Mouse (Mus musculus): ENCODE data around the gene Pmis2.

The Pmis2 gene

DNA sequence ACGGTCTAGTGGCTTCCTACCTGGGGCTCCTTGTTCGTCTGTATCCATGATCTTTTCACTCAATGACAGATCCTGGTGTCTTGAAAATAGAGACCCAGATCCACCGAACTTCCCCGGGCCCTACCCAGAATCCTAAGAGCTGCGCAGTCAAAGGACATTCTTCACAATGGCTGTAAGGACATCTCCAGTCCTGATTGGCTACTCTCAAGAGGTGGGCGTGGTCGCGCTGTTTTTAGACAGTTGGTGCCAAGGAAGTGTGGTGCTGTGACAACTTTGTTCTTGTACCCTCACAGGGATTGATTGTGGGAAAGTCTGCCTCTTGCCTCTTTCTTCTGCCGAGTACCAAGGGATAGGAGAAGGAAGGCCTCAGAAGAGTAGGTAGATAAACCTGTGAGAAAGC lies at the start of gene Pmis2:
Pmis2 (minus strand) TSS at position 126 of the 400 bp plus-strand sequence.
- DNase-seq (ENCODE audit: low spot score in 2 of 2): no peak

DNA sequence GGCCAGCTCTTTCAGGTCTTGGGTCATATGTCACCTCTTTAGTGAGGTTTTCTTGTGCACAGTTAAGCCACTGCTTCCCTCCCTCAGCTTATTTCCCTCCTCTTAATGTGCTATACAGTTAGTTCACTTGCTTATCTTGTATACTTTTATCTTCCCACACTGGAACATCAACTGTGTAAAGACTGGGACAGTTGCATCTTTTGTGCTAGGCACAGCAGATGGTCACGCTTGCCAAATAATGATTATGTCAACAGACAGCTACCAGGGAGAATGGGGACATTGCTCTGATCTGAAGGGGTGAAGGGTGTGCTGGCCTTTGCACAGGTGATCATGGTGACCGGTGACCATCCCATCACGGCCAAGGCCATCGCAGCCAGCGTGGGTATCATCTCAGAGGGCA lies 48.3 kb upstream of the Pmis2 start:
- DNase-seq (ENCODE audit: low spot score in 2 of 2): no peak

DNA sequence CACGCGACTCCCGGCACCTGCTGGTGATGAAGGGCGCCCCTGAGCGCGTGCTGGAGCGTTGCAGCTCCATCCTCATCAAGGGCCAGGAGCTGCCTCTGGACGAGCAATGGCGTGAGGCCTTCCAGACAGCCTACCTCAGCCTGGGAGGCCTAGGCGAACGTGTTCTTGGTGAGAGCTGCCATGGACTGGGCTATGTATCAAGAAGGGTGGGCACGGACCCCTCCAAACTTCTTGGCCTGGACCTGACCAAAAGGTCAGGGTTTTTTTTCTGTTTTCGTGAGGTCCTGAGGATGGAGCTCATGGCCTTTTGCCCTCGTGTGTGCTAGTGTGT lies 46.3 kb upstream of the Pmis2 start:
- DNase-seq (ENCODE audit: low spot score in 2 of 2): no peak

DNA sequence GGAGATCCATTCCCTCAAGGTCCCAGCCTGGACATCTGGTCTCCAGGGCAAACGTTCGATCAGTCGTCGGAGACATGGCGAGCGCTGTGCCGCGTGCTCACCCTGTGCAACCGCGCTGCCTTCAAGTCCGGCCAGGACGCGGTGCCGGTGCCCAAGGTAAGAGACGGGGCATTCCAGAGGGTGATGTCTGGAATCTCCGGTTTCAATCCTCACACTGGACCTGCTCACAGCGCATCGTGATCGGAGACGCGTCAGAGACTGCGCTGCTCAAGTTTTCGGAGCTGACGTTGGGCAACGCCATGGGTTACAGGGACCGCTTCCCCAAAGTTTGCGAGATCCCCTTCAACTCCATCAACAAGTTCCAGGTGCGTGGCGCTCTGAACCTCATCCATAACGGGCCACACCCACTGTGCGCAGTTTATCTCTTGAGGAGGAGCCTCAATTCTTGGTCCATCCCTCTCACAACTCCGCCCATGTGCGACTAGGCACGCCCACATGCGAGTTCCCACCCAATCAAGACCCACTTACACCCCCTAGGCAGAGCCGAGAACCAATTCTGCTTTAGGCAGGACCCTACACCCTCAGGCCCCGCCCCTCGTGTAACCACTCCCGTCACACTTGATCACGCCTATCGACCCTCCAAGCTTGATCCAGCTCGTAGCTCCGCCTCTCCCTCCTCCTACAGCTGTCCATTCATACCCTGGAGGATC lies 45.8 kb upstream of the Pmis2 start:
- DNase-seq (ENCODE audit: low spot score in 2 of 2): peak; percentile 50 to 67

DNA sequence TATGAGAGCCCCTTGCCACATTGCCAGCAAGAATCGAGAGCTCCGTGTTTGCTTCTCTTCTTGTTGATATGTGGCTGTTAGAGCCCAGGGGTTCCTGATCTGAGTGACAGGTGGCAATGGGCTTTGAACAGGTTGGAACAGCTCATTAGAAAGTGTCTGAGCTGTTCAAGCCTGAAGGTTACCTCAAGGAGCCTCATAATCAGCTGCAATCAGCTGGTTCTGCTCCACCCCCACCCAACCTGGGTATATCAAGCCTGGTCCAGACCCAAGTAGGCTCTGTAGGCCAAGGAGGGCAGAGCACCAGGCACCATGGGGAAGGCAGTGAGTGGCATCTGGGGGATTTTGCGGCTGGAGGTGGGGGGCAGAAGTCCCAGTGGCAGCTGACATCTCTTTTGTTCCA lies 40.5 kb upstream of the Pmis2 start, which contains the start of gene Atp4a:
Atp4a (plus strand) TSS at position 268 of the 400 bp plus-strand sequence.
- DNase-seq (ENCODE audit: low spot score in 2 of 2): no peak

DNA sequence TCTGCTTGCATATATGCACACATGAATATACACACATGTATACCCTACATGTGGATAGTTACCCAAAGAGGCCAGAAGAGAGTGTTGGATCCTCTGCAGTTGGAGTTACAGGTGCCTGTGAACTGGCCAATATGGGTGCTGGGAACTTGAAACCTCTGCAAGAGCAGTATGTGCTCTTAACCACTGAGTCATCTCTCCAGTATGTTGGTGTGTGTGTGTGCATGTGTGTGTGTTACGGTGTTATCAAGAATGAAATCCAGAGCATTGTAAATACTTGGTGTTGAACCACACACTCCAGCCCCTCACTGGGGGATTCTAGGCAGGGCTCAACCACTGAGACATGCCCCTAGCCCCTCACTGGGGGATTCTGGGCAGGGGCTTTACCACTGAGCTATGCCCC lies 36.0 kb upstream of the Pmis2 start:
- DNase-seq (ENCODE audit: low spot score in 2 of 2): no peak

DNA sequence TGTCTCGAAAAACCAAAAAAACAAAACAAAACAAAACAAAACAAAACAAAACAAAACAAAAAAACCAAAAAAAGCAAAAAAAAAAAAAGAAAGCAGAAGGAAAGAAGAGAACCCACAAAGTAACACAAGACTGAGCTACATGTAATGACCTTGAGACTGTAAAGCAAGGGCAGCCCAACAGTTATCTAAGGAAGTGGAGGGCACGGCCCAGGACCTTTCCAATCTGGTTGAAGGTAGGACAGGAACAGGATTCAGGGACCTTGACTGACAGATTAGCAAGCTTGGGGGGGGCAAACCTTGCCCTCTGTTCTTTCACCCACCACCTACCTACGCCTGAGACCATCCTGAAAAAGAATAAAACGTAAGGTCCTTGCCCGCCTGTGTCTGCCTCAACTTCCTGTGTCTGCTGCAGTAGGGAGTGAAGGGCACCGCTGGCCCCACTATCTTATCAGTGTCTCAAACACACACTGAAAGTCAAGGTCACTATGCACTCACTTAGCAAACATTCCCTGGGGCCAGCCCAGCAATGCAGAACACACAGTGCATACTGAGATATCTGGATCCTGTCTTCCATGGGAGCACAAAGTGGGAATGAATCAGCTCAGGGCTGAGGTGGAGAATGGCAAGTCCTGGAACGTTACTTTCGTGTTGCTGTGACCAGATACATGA lies 34.9 kb upstream of the Pmis2 start:
- DNase-seq (ENCODE audit: low spot score in 2 of 2): no peak

DNA sequence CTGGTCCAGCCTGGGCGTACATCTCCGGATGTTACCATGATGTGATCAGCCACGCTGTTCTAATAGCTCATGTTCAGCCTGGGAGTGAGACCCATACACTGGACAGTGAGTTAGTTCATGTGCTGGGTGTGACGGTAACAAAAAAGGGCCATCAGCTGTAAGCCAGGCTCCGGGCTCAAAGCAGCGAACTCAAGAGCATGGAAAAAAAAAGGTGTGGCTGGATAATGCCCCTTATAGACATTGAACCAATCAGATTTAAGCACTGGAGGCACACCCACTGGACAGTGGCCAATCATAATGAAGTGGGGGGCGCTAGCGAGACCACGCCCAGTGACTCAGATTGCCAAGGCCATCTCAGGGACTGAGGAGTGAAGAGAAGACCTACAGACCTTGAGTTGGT lies 27.2 kb upstream of the Pmis2 start, which contains the start of gene 2200002J24Rik:
2200002J24Rik (plus strand) TSS at position 338 of the 400 bp plus-strand sequence.
- no peak for DNase-seq (ENCODE audit: low spot score in 2 of 2)

DNA sequence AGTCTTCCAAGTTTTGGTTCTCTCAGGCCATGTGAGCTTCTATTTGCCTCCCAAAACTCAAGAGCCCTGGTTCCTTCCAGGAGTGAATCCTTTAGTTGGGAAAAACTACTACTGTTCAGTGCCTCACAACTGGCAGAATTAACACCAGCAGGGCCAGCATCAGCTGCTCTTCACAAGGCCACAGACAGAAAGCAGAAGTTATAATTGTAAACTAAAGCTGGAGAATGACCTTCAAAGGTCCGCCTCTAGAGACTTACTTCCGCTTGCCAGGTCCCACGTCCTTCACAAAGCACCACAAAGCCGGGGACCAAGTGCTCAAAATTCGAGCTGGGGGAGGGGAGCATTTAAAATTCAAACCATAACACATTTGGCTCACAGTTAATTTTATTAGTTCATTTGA lies 26.7 kb upstream of the Pmis2 start:
- no peak for DNase-seq (ENCODE audit: low spot score in 2 of 2)

DNA sequence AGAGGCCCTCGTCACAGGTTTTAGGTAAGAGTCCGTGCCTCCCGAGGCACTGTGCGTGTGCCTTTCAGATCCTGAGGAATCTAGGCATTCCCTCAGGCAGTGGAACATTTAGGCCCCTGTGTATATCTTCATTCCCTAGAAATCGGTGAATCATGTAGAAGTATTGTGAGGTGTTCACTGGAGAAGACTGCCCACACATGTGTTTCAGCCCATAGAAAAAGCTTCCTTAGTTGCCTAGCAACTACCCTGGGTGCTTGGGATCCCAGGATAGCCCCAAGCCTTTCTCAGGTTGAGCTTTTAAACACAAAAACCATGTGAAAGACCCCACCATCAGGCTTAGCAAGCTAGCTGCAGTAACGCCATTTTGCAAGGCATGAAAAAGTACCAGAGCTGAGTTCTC lies 16.9 kb upstream of the Pmis2 start:
- no peak for DNase-seq (ENCODE audit: low spot score in 2 of 2)

DNA sequence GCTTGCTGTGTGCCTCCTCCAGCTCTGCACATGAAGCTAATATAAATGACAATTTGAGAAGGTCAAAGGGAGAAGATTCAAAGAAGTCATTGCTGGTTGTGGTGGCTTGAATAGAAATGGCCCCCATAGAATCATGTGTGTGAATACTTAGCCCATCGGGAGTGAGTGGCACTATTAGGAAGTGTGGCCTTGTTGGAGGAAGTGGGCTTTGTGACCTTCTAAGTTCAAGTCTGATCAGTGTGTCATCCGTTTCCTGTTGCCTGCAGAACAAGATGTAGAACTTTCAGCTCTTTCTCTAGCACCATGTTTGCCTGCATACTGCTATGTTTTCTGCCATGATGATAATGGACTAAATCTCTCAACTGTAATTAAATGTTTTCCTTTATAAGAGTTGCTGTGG lies 12.0 kb upstream of the Pmis2 start:
- no peak for DNase-seq (ENCODE audit: low spot score in 2 of 2)

DNA sequence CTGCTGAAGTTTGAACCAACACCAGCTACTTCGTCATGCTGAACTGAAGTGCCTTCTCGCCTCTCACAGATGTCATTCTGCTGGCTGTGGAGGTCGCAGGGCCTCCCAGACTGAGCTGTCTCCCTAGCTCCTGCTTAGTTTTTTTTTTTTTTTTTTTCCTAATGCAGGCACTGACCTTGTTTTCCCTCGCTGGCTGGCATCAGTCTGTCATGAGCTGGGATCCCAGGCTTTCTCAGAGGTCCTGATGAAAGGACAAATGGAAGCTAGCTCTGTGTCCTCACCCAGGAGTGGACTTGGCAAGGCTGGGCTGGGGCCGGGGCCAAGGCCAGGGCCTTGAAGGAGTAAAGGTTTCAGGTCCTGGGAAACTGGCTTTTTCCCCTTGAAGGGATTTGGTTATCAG lies 10.5 kb upstream of the Pmis2 start:
- DNase-seq (ENCODE audit: low spot score in 2 of 2): no peak

DNA sequence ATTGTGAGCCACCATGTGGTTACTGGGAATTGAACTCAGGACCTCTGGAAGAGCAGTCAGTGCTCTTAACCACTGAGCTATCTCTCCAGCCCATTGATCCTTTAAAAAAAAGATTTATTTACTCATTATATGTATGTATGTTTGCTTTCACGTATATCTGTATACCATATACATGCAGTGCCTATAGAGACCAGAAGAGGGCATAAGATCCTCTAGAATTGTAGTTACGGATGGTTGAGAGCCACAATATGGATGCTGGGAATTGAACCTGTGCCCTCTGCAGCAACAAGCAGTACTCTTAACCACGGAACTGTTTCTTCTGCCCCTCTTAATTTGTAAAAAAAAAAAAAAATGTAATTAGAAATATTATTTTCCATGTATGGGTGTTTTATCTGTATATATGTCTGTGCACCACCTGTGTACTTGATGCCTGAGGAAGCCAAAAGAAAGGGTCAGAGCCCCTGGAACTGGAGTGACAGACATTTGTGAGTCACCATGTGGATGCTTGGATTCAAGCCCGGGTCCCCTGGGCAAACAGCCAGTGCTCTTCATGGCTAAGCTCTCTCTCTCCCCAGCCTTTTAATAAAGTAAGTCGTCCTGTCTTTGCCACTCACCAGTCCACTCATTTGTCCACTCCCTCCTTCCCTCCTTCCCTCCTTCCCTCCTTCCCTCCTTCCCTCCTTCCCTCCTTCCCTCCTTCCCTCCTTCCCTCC lies 7.0 kb upstream of the Pmis2 start:
- DNase-seq (ENCODE audit: low spot score in 2 of 2): no peak

DNA sequence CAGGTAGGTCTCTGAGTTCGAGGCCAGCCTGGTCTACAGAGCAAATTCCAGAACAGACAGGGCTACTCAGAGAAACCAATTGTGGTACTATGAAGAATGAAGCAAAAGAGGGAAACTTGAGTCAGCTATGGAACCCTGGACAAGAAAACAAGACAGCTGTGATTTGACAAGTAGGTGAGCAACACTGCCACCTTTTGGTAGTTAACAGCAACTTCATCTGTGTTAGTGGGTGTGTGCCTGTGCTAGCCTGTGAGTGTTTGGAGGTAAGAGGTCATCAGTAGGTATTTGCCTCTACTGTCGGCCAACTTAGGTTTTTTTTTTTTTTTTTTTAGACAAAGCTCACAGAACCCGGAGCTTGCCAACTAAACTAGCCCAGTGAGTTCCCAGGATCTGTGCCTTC lies 2.2 kb downstream of the Pmis2 start:
- peak in 1 of 2 experiments; percentile 25 for DNase-seq (ENCODE audit: low spot score in 2 of 2)

DNA sequence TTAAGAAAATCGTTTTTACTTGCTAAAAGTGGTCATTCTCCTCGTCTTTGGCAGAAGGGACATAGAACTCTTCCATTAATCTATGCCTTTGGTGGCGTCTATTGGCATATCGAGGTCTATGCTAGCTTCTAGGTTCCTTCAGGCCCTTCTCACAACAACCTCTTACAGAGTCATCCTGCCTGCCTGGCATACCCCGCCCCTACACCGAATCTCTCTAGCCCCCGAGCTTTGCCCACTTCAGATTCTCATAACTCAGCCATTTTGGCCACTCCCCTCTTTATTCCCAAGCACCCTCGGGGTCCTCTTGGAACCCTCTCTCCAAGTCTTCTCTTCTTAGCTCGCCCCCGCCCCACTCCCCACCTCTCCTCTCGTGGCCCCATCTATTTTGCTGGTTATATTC lies 6.1 kb downstream of the Pmis2 start:
- no peak for DNase-seq (ENCODE audit: low spot score in 2 of 2)

DNA sequence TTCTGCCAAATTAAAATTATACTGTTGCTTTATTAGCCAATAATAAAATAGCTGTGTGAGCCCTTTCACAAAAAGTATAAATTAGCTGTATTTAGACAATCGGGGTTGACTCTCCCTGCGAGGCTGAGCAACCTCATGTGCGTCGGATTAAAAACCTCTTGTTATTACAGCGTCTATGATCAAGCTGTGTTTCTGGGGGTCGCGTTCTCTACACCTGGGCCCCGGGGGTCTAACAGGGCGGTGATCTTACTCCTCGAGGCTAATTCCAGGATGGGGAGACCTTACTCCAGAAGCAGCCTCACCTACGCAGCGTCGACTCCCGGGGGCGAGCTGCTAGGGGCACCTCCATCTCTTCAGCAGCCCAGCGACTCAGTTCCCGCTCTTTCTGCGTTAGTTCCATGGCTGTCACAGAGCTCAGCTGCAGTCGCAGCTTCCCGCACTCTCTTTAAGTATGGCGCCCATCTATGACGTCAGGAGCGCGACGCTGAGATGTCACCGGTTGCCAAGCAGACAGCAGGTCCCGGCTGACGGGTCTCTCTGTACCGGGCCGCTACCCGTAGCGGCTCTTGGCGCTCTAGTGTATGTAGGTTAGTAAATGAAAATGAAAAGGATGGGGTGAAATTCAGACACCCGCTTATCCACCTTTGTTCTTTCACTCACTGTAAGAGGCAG lies 6.7 kb downstream of the Pmis2 start, which contains the start of gene Haus5:
Haus5 (minus strand) TSS at position 466 of the 672 bp plus-strand sequence.
- DNase-seq (ENCODE audit: low spot score in 2 of 2): peak; percentile 85 to 88

DNA sequence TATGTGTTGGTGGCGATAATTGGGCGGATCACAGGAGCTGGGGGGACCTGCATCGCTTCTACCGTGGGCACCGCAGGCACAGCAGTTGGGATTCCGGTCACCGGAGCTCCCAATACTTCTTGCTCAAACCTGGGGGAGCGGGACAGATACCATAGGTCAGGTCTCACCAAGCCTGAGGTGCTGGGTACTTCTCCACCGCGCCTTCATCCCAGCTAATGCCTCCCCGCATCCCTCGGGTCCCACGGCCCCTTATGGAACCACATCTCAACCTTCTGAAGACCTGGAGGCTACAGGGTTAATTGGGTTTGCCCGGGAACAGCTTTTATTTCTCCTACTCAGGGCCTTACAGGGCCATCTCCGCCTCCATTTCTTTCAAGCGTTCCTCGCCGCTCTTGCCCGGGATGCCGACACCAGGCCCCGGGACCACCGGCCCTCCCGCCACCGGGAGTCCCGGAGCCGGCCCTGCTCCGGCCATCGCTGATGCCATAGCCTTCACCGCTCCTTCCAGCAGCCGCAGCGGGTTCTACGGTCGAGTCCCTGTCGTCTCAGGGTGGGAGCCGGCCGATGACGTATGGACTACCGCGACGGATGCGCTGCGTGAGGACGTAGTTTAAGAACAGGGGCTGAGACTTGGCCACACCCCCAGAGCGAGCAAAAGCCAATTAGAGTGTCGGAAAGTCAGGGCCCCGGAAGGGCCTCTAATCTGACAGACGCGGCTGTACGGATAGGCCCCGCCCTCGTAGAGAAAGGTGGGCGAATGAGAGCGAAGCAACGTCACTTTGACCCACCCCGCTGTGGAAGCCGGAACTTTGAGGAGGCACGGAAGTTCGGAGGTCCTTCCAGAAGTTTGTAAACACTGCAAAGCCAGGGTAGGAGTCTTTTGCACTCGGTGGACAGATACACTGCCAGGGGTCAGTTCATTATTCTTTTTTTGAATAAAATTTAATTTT lies 21.5 kb downstream of the Pmis2 start, which contains the start of gene Rbm42:
Rbm42 (minus strand) TSS at position 727 of the 950 bp plus-strand sequence.
- peak; percentile 96 to 99 for DNase-seq (ENCODE audit: low spot score in 2 of 2)

DNA sequence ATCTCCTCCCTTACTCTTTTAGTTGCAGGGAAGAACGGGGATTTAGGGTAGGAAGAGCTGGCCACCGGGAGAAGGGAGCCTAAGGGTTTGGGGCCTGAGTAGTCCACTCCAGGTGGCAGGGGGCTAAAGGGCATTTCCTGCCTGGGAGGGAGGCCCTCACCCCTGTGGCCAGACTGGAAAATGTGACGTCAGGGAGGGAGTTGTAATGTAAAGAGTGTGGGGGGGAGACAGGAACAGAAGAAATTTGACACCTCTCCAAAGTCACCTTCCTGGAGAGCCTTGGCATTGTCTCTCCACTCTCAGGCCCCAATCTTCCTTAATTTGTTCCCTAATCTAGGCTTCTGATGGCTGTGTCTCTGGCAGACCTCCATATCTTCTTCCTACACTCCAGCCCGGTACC lies 32.3 kb downstream of the Pmis2 start:
- DNase-seq (ENCODE audit: low spot score in 2 of 2): no peak

DNA sequence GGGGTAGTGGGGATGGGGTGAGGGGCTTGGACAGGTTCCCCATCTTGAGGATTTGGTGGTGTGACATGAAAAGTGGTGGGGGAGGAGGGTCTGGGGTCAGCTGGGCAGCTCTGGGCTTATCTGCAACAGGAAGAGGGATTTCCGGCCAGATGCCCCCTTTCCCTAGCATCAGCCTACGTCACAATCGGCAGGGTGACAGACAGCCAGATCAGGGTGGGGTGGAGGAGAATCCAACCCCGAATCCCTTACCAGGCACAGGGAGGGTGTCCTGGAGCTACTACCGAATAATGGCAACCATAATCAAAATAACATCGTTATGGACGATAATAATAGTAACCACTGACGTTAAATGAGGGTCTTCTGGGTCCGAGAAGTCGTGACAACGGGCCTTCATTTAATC lies 35.0 kb downstream of the Pmis2 start:
- DNase-seq (ENCODE audit: low spot score in 2 of 2): no peak

DNA sequence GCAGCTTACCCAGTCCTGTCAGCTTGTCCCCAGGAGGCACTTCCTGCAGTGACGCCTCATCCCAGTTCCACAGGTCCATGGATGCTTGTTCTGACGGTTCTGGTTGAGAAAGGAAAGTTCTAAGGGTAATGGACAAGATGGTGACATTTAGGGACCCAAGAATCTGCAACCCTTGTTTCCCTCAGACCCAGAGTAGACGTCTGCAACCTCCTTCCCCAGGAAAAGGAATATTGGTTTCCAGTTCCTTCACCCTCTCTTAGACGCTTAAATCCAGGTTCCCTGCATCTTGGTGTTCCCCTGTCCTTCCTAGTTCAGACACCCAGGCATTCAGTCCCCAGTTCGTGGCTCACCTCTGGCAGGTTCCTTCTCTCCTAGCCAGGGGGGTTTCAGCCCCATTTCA lies 35.7 kb downstream of the Pmis2 start, which contains the start of gene Etv2:
Etv2 (minus strand) TSS at position 101 of the 400 bp plus-strand sequence.
- no peak for DNase-seq (ENCODE audit: low spot score in 2 of 2)

DNA sequence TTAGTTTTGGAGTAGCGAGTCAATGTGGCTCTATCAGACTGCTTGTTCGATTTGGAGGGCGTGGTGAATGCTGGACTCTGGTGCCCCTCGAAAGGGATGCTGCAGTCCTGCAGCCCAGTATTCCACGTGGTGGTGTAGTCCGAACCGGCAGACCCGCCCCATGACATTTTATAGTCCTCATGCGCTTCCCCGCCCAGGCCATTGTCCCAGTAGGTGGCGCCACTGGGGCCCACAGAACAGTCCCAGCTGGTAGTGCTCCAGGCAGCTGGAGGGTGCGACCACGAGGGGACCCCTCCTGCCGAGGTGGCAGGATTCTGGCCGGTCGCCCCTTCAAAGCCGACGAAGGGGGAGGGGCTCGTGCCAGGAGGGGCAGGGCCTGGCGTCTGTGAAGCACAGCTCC lies 36.8 kb downstream of the Pmis2 start:
- DNase-seq (ENCODE audit: low spot score in 2 of 2): peak; percentile 25 to 68

All from thymus, postnatal 10 days (tissue).